Mouse (Mus musculus) monocyte, adult 5-6 weeks (primary cell): ENCODE results near the gene Mtf2. TPM values are rescaled to one million over a fixed set of nuclear protein-coding genes. Genes with fewer than 3 reads are reported as not detected.
"Not testable (repeated sequence)": the region's sequence is repeated elsewhere in the genome, so short reads cannot be mapped to it uniquely, and the experiment has no call there.

Experiments used
- ATAC-seq: fragments of 153-309, 156-312 bp; replicated peaks from 2 replicates; pipeline ENCODE4 v1.8.0; 2017; ENCODE audit warnings: mild to moderate bottlenecking; ENCODE audit not compliant: low TSS enrichment, insufficient number of reproducible peaks, severe bottlenecking, poor library complexity, low FRiP score
- total RNA-seq: library from RNA; stranded (forward); fragments of 200-1000, 200-491, 200-594 nt; gene quantifications from 3 replicates; pipeline ENCODE4 v1.2.3, GENCODE M21; 2017

The Mtf2 gene
- total RNA-seq = 63.4 to 78.4 TPM (median 63.4 TPM) in 3 replicates

GRCm38 (mm10) chr5:108065465-108066411 lies at the start of gene Mtf2:
Mtf2 (plus strand) TSS chr5:108065674.
- ATAC-seq = peak; percentile 99

DNA sequence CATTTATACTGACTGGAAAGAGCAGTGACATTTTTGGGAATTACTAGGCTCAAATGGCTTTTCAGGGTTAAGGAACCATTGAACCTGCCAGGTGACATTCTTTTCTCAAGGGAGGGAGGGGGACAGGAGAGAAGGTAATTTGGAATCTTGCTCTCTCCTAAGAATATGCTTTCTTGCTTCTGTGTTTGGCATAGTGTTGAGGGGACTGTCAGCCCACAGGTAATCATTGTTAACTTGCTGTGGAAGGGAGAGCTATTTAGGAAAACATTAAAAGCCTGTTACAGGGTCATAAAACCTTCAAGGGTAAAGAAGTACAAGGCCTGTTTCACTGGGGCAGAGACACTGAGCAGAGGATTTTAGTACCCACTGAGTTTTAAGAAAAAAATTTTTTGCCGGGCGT lies 48.2 kb upstream of the Mtf2 start:
- no peak for ATAC-seq

- ATAC-seq = no peak
Observed at GRCm38 (mm10) chr5:108019367-108019766, 46.1 kb upstream of the Mtf2 start.

GRCm38 (mm10) chr5:108021346-108021745 lies 44.1 kb upstream of the Mtf2 start:
- no peak for ATAC-seq

DNA sequence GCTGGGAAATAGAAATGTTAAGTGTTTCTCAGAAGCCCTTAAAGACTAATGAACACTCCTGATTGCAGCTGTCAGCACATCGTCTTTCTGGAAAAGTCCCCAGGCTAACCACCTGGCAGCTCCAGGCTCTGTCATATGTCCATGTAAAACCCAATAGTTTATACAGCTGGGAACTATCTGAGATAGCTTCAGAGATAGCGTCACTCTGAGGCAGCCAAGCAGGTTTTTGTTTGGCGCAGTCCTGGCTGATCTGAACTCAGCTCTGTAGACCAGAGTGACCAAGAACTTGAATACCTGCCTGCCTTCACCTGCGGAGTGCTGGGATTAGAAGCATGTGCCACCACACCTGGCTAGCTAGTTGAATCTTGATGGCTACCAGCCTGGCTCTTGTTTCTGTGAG lies 37.2 kb upstream of the Mtf2 start:
- ATAC-seq = no peak

- ATAC-seq = not testable (repeated sequence)
Observed at GRCm38 (mm10) chr5:108028797-108029536, 36.5 kb upstream of the Mtf2 start.

GRCm38 (mm10) chr5:108029968-108030367 lies 35.5 kb upstream of the Mtf2 start:
- ATAC-seq = no peak

GRCm38 (mm10) chr5:108031267-108031666 lies 34.2 kb upstream of the Mtf2 start:
- peak; percentile 93 for ATAC-seq

- ATAC-seq = no peak
Observed at GRCm38 (mm10) chr5:108034194-108034593, 31.3 kb upstream of the Mtf2 start.

- no peak for ATAC-seq
Observed at GRCm38 (mm10) chr5:108035523-108035922, 30.0 kb upstream of the Mtf2 start.

DNA sequence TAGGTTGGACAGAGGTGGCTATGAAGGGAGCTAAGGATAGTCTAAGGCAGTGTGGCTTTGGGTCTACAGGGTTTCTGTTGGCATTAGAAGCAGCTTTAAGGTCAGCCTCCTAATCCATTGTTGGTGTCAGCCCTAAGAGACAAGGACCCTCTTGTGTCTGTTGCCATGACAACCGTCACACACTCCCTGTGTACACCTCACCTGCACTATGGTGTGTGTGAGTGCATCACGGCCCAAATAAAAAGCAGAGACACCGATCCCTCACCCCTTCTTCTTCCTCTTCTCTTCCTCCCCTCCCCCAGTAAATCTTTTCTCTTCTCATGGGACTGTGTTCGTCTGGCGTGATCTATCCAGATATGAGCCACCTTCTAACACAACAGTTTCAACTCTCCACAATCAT lies 23.4 kb upstream of the Mtf2 start:
- ATAC-seq = no peak

DNA sequence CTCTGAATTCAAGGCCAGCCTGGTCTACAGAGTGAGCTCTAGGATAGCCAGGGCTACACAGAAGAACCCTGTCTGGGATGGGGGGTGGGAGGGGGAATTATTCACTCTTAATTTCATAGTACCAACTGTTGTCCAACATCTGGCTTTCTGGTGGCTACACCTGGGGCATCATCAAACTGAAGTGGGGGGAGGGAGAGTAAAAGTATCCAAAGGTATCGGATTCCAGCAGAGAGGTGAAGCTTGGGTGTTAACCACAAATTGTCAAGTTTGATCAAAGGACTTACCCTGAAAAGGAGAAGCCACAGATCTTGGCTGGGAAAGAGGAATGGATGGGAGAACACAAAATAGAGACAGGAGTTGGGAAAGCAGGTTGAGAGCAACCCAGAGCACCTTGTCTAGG lies 21.6 kb upstream of the Mtf2 start:
- no peak for ATAC-seq

- no peak for ATAC-seq
Observed at GRCm38 (mm10) chr5:108049711-108050268, 15.7 kb upstream of the Mtf2 start.

DNA sequence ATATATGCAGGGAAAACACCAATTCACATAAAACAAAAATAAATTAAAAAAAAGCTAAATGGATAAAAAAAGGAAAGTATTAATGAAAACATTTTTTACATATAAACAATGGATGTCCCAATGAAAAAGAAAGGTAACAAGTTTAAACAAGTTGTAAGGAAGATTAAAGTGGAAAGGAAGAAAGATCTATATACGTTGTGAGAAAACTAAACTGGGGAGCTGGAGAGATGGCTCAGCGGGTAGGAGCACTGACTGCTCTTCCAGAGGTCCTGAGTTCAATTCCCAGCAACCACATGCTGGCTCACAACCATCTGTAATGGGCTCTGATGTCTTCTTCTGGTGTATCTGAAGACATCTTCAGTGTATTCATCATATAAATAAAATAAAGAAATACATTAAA lies 14.4 kb upstream of the Mtf2 start:
- no peak for ATAC-seq

DNA sequence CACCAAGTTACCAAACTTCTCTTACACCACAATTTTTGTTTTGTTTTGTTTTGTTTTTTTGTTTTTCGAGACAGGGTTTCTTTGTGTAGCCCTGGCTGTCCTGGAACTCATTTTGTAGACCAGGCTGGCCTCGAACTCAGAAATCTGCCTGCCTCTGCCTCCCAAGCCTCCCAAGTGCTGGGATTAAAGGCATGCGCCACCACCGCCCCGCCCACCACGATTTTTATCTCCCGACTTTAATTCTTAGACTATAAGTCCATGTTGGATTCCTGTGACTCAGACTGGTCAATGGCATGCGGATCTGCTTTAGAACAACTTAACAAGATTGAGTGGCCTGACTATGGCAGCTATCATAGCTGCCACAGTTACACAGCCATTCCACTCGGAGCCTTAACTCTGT lies 13.7 kb upstream of the Mtf2 start:
- not testable (repeated sequence) for ATAC-seq

DNA sequence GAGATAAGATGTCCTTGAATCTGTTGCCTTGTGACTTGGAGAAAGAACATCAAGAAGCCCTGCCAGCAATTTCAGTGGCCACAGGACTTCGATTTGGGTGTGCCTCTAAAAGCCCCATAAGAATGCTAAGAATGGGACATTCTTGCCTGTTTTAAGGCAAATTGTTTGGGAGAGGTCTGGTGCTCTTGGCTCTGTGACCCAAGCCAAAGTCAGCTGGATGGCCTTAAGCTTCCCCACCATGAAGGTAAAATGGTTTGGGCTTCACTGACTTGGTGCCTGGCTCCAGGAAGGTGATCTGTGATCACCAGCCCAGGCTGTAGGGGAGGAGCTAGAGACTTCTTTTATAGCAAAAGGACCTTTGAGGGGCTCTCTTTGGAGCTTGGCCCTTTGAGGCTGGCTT lies 13.3 kb upstream of the Mtf2 start:
- ATAC-seq = no peak

- ATAC-seq = no peak
Observed at GRCm38 (mm10) chr5:108053566-108053965, 11.9 kb upstream of the Mtf2 start.

DNA sequence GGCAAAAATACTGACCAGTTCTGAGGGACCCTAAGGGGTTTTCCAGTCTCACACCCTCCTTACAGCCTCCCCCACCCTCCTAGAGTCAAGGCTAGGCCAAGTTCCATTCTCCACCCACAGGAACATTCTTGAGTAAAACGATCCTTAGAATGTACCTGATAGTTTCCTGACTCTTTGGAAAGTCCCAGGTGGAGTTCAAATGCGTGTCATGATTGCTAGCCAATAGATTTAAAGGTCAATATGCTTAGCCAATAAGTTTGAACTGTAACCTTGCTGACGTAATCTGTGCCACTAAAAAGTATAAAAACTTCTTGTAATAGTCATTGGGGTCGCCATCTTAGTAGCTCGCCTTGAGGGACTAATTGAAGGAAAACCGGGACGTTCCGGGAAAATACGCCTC lies 5.1 kb upstream of the Mtf2 start:
- no peak for ATAC-seq

DNA sequence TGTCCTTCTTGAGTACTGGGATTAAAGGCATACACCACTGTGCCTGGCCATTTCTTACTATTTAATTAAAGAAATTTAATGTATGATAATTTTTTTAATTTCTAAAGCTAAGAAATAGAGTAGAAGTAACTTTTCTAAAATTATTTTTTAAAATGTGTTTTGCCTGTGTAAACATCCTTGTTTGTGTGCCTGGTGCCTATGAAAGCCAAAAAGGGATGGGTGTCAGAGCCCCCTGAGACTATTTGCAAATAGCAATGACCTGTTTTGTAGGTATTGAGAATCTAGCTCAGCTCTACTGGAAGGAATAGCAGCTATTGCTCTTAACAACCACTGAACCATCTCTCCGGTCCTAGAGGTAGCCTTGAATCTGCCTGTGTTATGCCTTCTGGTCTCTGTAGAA lies 6.8 kb downstream of the Mtf2 start:
- ATAC-seq = no peak

- ATAC-seq = no peak
Observed at GRCm38 (mm10) chr5:108076241-108076640, 10.8 kb downstream of the Mtf2 start.
